Mouse (Mus musculus): Measurements from ENCODE around the gene Hivep3. TPM values are rescaled to one million over a fixed set of nuclear protein-coding genes. Genes with fewer than 3 reads are reported as not detected.

The Hivep3 gene
- polyA plus RNA-seq, 1 experiment from 2014 or later = 24.0 TPM

GRCm38 (mm10) chr4:119977817-119978491, 244.4 kb downstream of the Hivep3 start:
- 54% methylated on average over 7 of the region's 7 CpGs for WGBS
- H3K9ac ChIP-seq = no peak overlapping the region
- H3K4me1 ChIP-seq = peaks cover 18% of the 10 kb centered on the region
- ATAC-seq (ENCODE audit: borderline replicate concordance, extremely low read depth, low FRiP score, low TSS enrichment) = no peak
- no peaks in the 10 kb centered on the region for H3K27me3 ChIP-seq
- no peak overlapping the region for H3K27ac ChIP-seq
- no peaks in the 10 kb centered on the region for H3K9me3 ChIP-seq
- H3K4me3 ChIP-seq = no peak overlapping the region
- H3K4me2 ChIP-seq = no peak overlapping the region
- no peaks in the 10 kb centered on the region for H3K36me3 ChIP-seq

DNA sequence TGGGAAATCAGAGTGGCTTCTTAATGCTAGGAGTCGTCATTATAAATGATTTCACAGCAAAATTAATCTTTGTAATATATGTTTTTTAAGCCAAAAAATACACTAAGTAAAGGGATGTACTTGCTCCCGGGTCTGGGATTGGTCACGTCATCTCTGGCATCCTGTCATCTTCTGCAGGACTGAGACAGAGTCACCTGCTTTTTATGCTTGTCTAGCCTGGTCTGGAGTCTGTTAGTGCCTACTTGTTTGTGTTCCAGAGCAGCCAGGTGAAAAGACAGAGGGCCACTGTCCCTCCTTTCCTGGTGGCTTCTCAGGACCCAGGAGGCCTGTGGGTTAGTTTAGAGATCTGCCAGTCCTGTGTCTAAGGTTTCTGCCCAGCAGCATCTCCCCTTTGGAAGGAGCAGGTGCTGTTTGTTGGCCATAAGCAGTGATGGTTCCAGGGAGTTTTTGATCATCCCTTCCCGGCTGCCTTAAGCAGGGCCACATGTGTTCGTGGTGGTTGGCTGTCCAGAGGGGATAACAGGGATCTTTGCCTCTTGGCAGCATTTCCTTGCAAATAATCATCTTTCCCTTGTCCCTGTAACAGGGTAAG, 245.8 kb downstream of the Hivep3 start:
- Histone ChIP-seq H3K4me2 (no peak overlapping the region), H3K4me1 (peaks cover 5% of the 10 kb centered on the region; the same call in 1 of the 2 replicates), H3K9ac (no peak overlapping the region), H3K27ac (no peak overlapping the region), H3K27me3 (no peaks in the 10 kb centered on the region), H3K36me3 (no peaks in the 10 kb centered on the region), H3K9me3 (no peaks in the 10 kb centered on the region), H3K4me3 (no peak overlapping the region)
- 63% methylated on average over 5 of the region's 5 CpGs for WGBS
- ATAC-seq (ENCODE audit: borderline replicate concordance, extremely low read depth, low FRiP score, low TSS enrichment) = no peak

- H3K9ac ChIP-seq = no peak overlapping the region
- H3K4me1 ChIP-seq = 0 out of 2 replicates have a peak, but pooled peaks cover 2% of the 10 kb centered on the region
- no peaks in the 10 kb centered on the region for H3K27me3 ChIP-seq
- no peak overlapping the region for H3K4me3 ChIP-seq
- no peak for ATAC-seq (ENCODE audit: borderline replicate concordance, extremely low read depth, low FRiP score, low TSS enrichment)
- no peak overlapping the region for H3K27ac ChIP-seq
- 62% methylated on average over 2 of the region's 2 CpGs for WGBS
- no peaks in the 10 kb centered on the region for H3K36me3 ChIP-seq
- H3K9me3 ChIP-seq = no peaks in the 10 kb centered on the region
- no peak overlapping the region for H3K4me2 ChIP-seq
These were observed 246.3 kb downstream of the Hivep3 start for GRCm38 (mm10) chr4:119979918-119980317.

DNA sequence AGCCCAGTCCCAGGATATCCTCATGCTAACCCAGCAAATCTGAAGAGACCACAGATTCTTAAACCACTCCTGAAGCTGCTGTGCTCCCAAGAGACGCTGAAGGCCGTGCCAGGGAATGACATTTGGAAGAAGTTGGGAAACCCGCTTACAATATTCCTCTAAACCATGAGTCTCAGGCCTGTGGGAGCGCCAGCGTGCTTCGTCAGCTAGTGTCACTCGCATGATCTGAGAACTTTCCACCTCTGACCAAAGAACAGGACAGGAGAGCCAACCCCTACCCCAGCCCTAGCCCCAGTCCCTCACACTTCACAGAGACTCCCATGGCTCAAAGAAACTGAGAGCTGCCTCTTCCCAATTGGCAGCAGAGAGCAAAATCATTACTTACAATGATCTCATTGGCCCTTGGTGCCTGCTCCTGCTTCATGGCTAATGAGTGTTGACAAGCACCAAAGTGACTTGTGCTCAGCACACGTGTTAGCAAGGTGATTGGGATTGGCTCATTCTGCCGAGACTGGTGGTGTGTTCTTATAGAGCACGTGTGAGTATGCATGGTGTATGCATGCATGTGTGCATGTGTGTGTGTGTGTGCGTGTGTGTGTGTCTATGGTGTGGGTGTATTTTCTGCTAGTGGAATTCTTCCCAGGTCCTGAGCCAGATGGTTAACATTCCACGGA, 247.6 kb downstream of the Hivep3 start:
- Histone ChIP-seq H3K9me3 (no peaks in the 10 kb centered on the region), H3K4me1 (0 out of 2 replicates have a peak, but pooled peaks cover 2% of the 10 kb centered on the region), H3K36me3 (no peaks in the 10 kb centered on the region), H3K27ac (no peak overlapping the region), H3K9ac (no peak overlapping the region), H3K4me2 (no peak overlapping the region), H3K27me3 (no peaks in the 10 kb centered on the region), H3K4me3 (no peak overlapping the region)
- no peak for ATAC-seq (ENCODE audit: borderline replicate concordance, extremely low read depth, low FRiP score, low TSS enrichment)
- 84% methylated on average over 12 of the region's 12 CpGs for WGBS

DNA sequence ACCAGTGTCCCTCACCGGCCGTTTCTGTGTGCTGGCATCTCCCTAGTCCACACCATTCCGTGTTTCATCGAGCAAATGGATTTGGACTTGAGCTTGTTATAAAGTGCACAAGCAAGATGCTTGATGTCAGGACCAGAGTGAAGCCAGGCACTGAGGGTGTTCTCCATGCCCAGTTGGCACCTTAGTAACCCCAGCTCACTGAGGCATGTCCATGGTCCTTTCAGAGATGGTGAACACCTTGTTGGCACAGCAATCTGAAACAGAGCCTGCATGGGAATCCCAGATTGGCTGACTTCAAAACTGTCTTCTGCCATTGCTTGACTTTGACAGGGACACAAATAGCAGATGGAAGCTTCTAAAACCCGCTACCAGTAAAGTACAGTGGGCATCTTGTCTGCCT, 252.5 kb downstream of the Hivep3 start:
- Histone ChIP-seq H3K4me1 (peaks cover 19% of the 10 kb centered on the region), H3K4me3 (no peak overlapping the region), H3K27me3 (no peaks in the 10 kb centered on the region), H3K4me2 (no peak overlapping the region), H3K9ac (no peak overlapping the region), H3K36me3 (no peaks in the 10 kb centered on the region), H3K27ac (no peak overlapping the region), H3K9me3 (no peaks in the 10 kb centered on the region)
- 77% methylated on average over 5 of the region's 5 CpGs for WGBS
- ATAC-seq (ENCODE audit: borderline replicate concordance, extremely low read depth, low FRiP score, low TSS enrichment) = no peak

DNA sequence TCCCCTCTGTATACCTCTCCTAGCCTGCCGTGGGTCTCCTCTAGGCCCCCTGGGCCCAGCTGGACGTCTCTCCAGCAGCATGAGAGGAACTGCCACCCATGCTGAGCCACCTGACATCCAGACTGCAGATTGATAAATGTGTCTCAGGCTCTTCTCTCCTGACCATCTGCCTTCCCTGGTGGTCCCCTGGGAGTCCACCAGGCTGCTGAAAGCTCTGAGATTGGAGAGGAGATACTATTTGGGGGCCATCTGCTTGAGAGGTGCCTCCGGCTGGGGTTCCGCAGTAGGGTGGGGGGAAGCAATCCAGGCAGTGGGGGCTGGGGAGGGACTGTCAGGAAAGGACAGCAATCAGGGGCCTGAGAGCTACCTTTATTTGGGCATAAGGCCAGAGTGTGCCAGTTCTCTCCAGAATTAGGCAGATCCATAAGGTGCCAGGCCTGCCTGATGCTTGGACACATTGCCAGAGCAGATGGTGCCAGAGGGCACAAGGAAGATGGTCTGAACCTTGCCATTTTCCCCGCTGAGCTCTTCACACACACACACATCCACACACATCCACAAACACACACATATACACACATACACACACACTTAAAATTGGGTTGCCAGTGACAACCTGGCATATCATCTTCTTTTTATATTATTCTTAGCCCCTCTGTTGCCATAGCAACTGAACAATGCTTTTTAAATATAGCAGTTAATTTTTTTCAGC, 253.2 kb downstream of the Hivep3 start:
- 43% methylated on average over 5 of the region's 5 CpGs for WGBS
- no peaks in the 10 kb centered on the region for H3K9me3 ChIP-seq

DNA sequence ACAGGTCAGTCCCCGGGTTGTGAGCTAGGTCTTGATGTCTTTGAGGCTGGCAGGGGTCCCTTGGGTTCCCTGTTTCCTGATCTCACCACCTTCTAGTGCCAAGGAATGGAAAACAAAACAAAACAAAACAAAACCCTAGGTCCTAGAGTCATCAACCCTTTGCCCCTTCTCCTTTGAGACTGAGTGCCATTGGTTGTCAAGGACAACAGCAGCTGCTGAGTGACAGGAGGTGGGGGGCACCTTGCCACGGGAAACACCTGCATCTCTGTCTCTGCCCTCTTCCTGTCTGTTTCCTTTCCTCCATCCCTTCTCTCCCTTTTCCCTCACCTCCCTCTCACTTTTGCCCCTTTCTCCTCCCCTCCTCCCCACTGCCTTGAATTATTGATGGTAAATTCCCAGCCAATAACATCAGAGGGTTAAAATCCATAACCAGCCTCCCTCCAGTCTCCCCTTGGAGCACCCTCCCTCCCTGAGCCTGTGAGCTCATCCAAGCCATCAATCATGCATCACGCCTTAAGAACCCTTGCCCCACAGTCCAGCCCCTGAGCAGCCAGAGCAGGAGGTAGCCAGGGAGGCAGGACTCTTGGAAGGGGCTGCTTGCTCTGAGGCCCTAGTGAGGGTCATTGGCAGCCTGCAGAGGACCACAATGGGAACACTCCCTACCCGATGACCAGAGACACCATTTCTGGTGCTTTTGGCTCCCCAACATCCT, 253.9 kb downstream of the Hivep3 start:
- Histone ChIP-seq H3K4me2 (no peak overlapping the region), H3K9ac (no peak overlapping the region), H3K4me1 (peaks cover 33% of the 10 kb centered on the region), H3K4me3 (no peak overlapping the region), H3K36me3 (no peaks in the 10 kb centered on the region), H3K27me3 (no peaks in the 10 kb centered on the region), H3K27ac (no peak overlapping the region), H3K9me3 (no peaks in the 10 kb centered on the region)
- 35% methylated on average over 4 of the region's 4 CpGs for WGBS
- 0 out of 2 replicates have a peak, but pooled peaks have one; percentile 29 for ATAC-seq (ENCODE audit: borderline replicate concordance, extremely low read depth, low FRiP score, low TSS enrichment)

More for the DNA sequence above, 253.2 kb downstream of the Hivep3 start:
- Histone ChIP-seq H3K36me3 (no peaks in the 10 kb centered on the region), H3K27ac (no peak overlapping the region), H3K4me3 (no peak overlapping the region), H3K4me2 (no peak overlapping the region), H3K4me1 (peaks cover 26% of the 10 kb centered on the region), H3K9ac (no peak overlapping the region), H3K27me3 (no peaks in the 10 kb centered on the region)
- ATAC-seq (ENCODE audit: borderline replicate concordance, extremely low read depth, low FRiP score, low TSS enrichment) = no peak

DNA sequence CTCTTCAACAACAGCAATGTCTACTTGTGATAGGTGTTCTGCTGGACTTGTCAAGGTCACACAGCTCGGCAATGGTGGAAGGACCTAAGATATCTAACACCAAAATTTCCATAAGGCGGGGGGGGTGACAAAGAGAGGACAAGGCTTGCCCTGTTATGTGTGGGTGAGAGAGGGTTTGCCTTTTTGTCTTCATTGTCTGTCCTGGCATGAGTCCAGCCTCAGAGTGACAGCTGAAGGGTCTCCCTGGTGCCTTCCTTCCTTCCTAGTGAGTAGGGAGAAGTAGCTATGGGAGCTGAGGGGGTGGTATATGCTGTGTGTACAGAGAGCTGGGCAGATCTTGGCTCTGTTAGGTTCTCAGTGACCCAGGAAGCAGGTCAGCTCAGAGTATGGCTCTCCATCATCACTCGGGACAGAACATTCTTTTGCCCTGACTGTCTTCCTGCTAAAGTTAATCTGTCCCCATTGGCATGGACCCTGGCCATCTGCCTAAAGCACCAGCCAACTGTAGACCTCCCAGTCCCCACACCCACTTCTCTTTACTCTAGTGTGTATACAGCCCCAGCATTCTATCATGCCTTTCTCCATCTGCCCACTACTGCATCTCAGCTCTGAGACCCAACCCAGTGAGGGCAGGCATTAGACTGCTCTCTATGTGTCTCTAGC, 255.6 kb downstream of the Hivep3 start:
- Histone ChIP-seq H3K36me3 (no peaks in the 10 kb centered on the region), H3K9ac (no peak overlapping the region), H3K27ac (no peak overlapping the region), H3K4me1 (peaks cover 33% of the 10 kb centered on the region), H3K4me3 (no peak overlapping the region), H3K4me2 (no peak overlapping the region), H3K9me3 (no peaks in the 10 kb centered on the region), H3K27me3 (no peaks in the 10 kb centered on the region)
- 55% methylated on average over 3 of the region's 3 CpGs for WGBS
- no peak for ATAC-seq (ENCODE audit: borderline replicate concordance, extremely low read depth, low FRiP score, low TSS enrichment)

- 77% methylated on average over 3 of the region's 3 CpGs for WGBS
- H3K4me1 ChIP-seq = peaks cover 33% of the 10 kb centered on the region
- H3K27ac ChIP-seq = no peak overlapping the region
- no peak for ATAC-seq (ENCODE audit: borderline replicate concordance, extremely low read depth, low FRiP score, low TSS enrichment)
- H3K27me3 ChIP-seq = no peaks in the 10 kb centered on the region
- H3K4me3 ChIP-seq = no peak overlapping the region
- H3K36me3 ChIP-seq = no peaks in the 10 kb centered on the region
- no peaks in the 10 kb centered on the region for H3K9me3 ChIP-seq
- H3K4me2 ChIP-seq = no peak overlapping the region
- no peak overlapping the region for H3K9ac ChIP-seq
These were observed 256.8 kb downstream of the Hivep3 start for GRCm38 (mm10) chr4:119990346-119990745.

DNA sequence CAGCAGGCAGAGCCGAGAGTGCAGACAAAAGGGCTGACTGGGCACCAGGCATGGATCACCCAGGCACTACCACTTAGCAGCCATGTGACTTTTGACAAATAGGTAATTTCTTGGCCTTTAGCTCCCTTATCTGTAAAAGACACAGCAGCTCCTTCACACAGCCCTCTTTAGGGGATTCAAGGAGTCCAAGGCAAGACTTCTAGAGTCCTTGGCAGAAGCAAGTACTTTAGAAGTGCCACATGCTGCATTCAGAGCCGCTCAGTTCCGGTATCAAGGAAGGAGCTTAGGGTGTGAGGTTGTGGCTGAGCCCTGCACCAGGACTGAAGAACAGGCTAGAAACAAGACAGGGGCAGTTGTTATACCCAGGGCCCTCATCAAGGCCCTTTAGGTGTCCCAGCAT, 257.3 kb downstream of the Hivep3 start:
- 52% methylated on average over 3 of the region's 3 CpGs for WGBS
- H3K4me1 ChIP-seq = peaks cover 33% of the 10 kb centered on the region
- H3K4me2 ChIP-seq = no peak overlapping the region
- H3K27ac ChIP-seq = 0 out of 2 replicates have a peak overlapping the region, but pooled peaks have one; percentile 41
- no peaks in the 10 kb centered on the region for H3K9me3 ChIP-seq
- peak; percentile 19; the same call in 1 of the 2 replicates for ATAC-seq (ENCODE audit: borderline replicate concordance, extremely low read depth, low FRiP score, low TSS enrichment)
- H3K9ac ChIP-seq = no peak overlapping the region
- H3K27me3 ChIP-seq = no peaks in the 10 kb centered on the region
- no peaks in the 10 kb centered on the region for H3K36me3 ChIP-seq
- H3K4me3 ChIP-seq = no peak overlapping the region

GRCm38 (mm10) chr4:119991758-119992157, 258.2 kb downstream of the Hivep3 start:
- no peak for ATAC-seq (ENCODE audit: borderline replicate concordance, extremely low read depth, low FRiP score, low TSS enrichment)
- Histone ChIP-seq H3K4me1 (peaks cover 33% of the 10 kb centered on the region), H3K9ac (no peak overlapping the region), H3K9me3 (no peaks in the 10 kb centered on the region), H3K27me3 (no peaks in the 10 kb centered on the region), H3K4me3 (no peak overlapping the region), H3K27ac (no peak overlapping the region), H3K36me3 (no peaks in the 10 kb centered on the region), H3K4me2 (no peak overlapping the region)
- WGBS = 47% methylated on average over 4 of the region's 4 CpGs

Data from lung, embryonic 15.5 days (tissue).